Mouse (Mus musculus): ENCODE measurements around the gene Tyrobp.

- TF ChIP-seq CTCF (IDR thresholded peaks at IDR 0.05; ENCODE audit: insufficient read depth, low read length): no peak
- TF ChIP-seq POLR2A (IDR thresholded peaks at IDR 0.05; ENCODE audit: borderline replicate concordance, extremely low read depth, low read depth, low read length): no peak
Measured at GRCm38 (mm10) chr7:30436879-30437278, 23.3 kb downstream of the Tyrobp start.

Data from lung, adult 2 months (tissue).